Mouse (Mus musculus) small intestine, adult 2 months (tissue): ENCODE data around the gene Bcl6.

Source experiments
- CTCF ChIP-seq: fragments of 200-500 bp; IDR thresholded peaks from 2 replicates; pipeline ENCODE4 v1.5.1; 2012; ENCODE audit warnings: low read depth, mild to moderate bottlenecking, control low read depth, inconsistent platforms, low read length, moderate library complexity, mixed read lengths; ENCODE audit not compliant: insufficient replicate concordance, insufficient read length; ENCODE audit errors: extremely low read depth
- POLR2A ChIP-seq: fragments of 200-500 bp; IDR thresholded peaks from 2 replicates; pipeline ENCODE4 v1.6.1; 2012; ENCODE audit warnings: low read depth, mild to moderate bottlenecking, control low read depth, inconsistent platforms, low read length, moderate library complexity

- TF ChIP-seq CTCF: no peak
- no peak for TF ChIP-seq POLR2A
Observed at GRCm38 (mm10) chr16:24012066-24012465, 23.4 kb upstream of the Bcl6 start.
